Mouse (Mus musculus): ENCODE measurements around the gene Mapk1. TPM values are rescaled to one million over a fixed set of nuclear protein-coding genes. Genes with fewer than 3 reads are reported as not detected.

Gene Mapk1
- total RNA-seq, 2 experiments from 2014 or later = 128 to 135 TPM

- DNase-seq = no peak
Observed at GRCm38 (mm10) chr16:17086241-17086640, 103.1 kb downstream of the Mapk1 start.

GRCm38 (mm10) chr16:17086669-17087193, 103.5 kb downstream of the Mapk1 start:
- DNase-seq = no peak

GRCm38 (mm10) chr16:17088346-17088745, 105.2 kb downstream of the Mapk1 start:
- no peak for DNase-seq

- DNase-seq = no peak
Observed at GRCm38 (mm10) chr16:17096938-17097337, 113.8 kb downstream of the Mapk1 start.

Other genes starting within 250 kb of the Mapk1 start
- gene Spag6l, start 153.9 kb upstream of the Mapk1 start, total RNA-seq (2021) = under 1 TPM in 1 of 2 experiments, not detected in 1; 0.14 TPM
- not detected for gene Igll1, start 119.4 kb upstream of the Mapk1 start, total RNA-seq (2021)
- gene Top3b, start 112.6 kb upstream of the Mapk1 start, total RNA-seq (2021) = 10 to 100 TPM; 42.4 to 47.5 TPM
- not detected for gene Vpreb1, start 112.5 kb upstream of the Mapk1 start, total RNA-seq (2021)
- 10 to 100 TPM; 40.5 to 48.0 TPM for gene Ppm1f, start 86.9 kb upstream of the Mapk1 start, total RNA-seq (2021)
- gene Ypel1, start 86.3 kb downstream of the Mapk1 start, total RNA-seq (2021) = 1 to 10 TPM; 6.3 to 6.9 TPM
- 10 to 100 TPM; 49.0 to 52.5 TPM for gene Ppil2, start 127.9 kb downstream of the Mapk1 start, total RNA-seq (2021)
- 1 to 10 TPM; 4.1 to 4.3 TPM for gene 2610318N02Rik, start 141.8 kb downstream of the Mapk1 start, total RNA-seq (2021)
- gene Sdf2l1, start 149.0 kb downstream of the Mapk1 start, total RNA-seq (2021) = 10 to 100 TPM in 1 of 2 experiments, 1 to 10 TPM in 1; 8.2 to 10.5 TPM
- 1 to 10 TPM; 1.9 to 2.9 TPM for gene Ydjc, start 161.2 kb downstream of the Mapk1 start, total RNA-seq (2021)
- under 1 TPM; 0.26 to 0.32 TPM for gene Ccdc116, start 163.8 kb downstream of the Mapk1 start, total RNA-seq (2021)
- 100 to 1,000 TPM; 154 to 157 TPM for gene Ube2l3, start 219.3 kb downstream of the Mapk1 start, total RNA-seq (2021)
- under 1 TPM; 0.43 TPM for gene Rimbp3, start 225.2 kb downstream of the Mapk1 start, total RNA-seq (2021)

All from heart, postnatal 4 days (tissue).